Mouse (Mus musculus): ENCODE measurements at regions not wholly inside any gene's neighbourhood (a gene's known extent, or its start where the extent isn't known, plus 50 kb on each side); places are given as distances from the start of the nearest gene placed in this dataset.

DNA sequence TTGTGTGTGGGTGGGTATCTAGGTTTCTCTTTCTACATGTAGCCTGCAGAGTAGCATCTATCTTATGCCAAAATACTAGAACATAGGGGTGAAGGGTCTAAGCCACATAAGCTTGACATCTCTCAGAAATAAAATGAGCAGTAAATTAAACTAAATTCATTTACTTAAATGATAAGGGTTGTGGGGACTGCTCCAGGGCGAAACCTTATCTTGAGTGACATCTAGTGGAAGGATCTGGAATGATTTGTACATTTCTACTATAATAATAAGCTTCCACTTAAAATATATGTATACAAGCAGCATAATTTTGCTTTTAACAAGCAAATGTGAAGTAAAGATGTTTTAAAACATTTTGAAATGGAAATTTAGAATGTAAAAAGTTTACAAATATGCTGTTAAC is 271.4 kb downstream of the Vgll3 start:
- Histone ChIP-seq H3K4me1 (replicated peaks; ENCODE audit: control insufficient read depth, insufficient read depth) (no peaks in the 10 kb centered on the region), H3K4me3 (ENCODE audit: low read depth, low read length) (no peak overlapping the region), H3K27me3 (ENCODE audit: control insufficient read depth, insufficient read depth, low read length) (no peaks in the 10 kb centered on the region), H3K36me3 (ENCODE audit: control insufficient read depth, insufficient read depth, low read length) (no peaks in the 10 kb centered on the region), H3K9me3 (ENCODE audit: control insufficient read depth, low read length) (no peaks in the 10 kb centered on the region), H3K4me2 (replicated peaks; ENCODE audit: low read depth) (no peak overlapping the region), H3K27ac (replicated peaks) (no peak overlapping the region), H3K9ac (ENCODE audit: low read length) (no peak overlapping the region)
- 5% methylated on average over 1 of the region's 1 CpGs for WGBS
- DNase-seq (ENCODE audit: low spot score) (no peak), ATAC-seq (ENCODE audit: low FRiP score, low TSS enrichment) (no peak)
- TF ChIP-seq EP300 (optimal IDR thresholded peaks at IDR 0.05), result no peak
- peak; percentile 65 for TF ChIP-seq CTCF (IDR thresholded peaks at IDR 0.05; ENCODE audit: low read depth)

DNA sequence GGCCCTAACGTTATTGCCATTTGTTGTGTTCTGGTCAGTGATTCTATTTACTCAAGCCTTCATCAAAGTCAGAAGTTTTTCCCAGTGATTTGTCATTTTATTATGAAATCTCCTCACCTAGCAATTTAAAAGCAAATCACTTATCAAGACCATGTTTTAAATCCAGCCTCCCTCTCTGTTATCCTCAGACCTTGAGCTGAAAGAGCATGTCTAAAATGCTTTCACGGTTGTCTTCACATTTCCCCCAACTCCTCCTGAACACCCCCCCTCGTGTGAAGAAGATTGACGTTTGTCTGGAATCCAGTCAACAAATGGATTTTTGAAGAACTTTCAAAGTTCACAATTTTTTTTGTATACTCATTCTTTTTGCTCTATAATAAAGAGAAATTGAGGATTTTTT is 277.7 kb downstream of the Vgll3 start:
- WGBS, result 70% methylated on average over 4 of the region's 4 CpGs
- no peak overlapping the region for H3K9ac ChIP-seq (ENCODE audit: low read length)

DNA sequence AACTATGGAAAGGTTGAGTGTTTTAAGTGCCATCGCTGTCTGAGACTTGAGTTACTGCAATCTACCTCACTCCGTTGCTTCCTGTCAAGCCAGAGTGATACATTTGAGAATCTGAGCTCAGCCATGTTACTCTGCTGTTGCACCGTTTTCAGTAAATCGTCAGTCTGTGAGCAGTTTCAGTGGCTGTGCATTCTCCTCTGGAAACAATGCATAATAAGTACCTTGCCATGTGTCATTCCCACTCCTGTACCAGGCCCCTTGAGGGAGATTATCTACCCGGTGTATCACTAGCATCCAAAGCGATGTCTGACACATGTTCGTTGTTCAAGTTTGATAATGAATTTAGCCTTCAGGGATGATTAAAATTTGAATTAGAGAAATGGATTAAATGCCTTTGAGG is 280.6 kb downstream of the Vgll3 start:
- H3K4me3 ChIP-seq (ENCODE audit: low read depth, low read length), result no peak overlapping the region
- H3K9ac ChIP-seq (ENCODE audit: low read length), result no peak overlapping the region
- DNase-seq (ENCODE audit: low spot score) (no peak), ATAC-seq (ENCODE audit: low FRiP score, low TSS enrichment) (no peak)
- H3K4me1 ChIP-seq (replicated peaks; ENCODE audit: control insufficient read depth, insufficient read depth), result no peaks in the 10 kb centered on the region
- WGBS, result 70% methylated on average over 7 of the region's 7 CpGs
- H3K36me3 ChIP-seq (ENCODE audit: control insufficient read depth, insufficient read depth, low read length), result no peaks in the 10 kb centered on the region
- H3K9me3 ChIP-seq (ENCODE audit: control insufficient read depth, low read length), result no peaks in the 10 kb centered on the region
- H3K4me2 ChIP-seq (replicated peaks; ENCODE audit: low read depth), result no peak overlapping the region
- TF ChIP-seq EP300 (optimal IDR thresholded peaks at IDR 0.05) (no peak), CTCF (IDR thresholded peaks at IDR 0.05; ENCODE audit: low read depth) (no peak)
- no peak overlapping the region for H3K27ac ChIP-seq (replicated peaks)
- H3K27me3 ChIP-seq (ENCODE audit: control insufficient read depth, insufficient read depth, low read length), result no peaks in the 10 kb centered on the region

More for the DNA sequence above, 277.7 kb downstream of the Vgll3 start:
- DNase-seq (ENCODE audit: low spot score) (no peak), ATAC-seq (ENCODE audit: low FRiP score, low TSS enrichment) (no peak)
- Histone ChIP-seq H3K4me1 (replicated peaks; ENCODE audit: control insufficient read depth, insufficient read depth) (no peaks in the 10 kb centered on the region), H3K27ac (replicated peaks) (no peak overlapping the region), H3K27me3 (ENCODE audit: control insufficient read depth, insufficient read depth, low read length) (no peaks in the 10 kb centered on the region), H3K9me3 (ENCODE audit: control insufficient read depth, low read length) (no peaks in the 10 kb centered on the region), H3K4me2 (replicated peaks; ENCODE audit: low read depth) (no peak overlapping the region), H3K4me3 (ENCODE audit: low read depth, low read length) (no peak overlapping the region), H3K36me3 (ENCODE audit: control insufficient read depth, insufficient read depth, low read length) (no peaks in the 10 kb centered on the region)
- no peak for TF ChIP-seq CTCF (IDR thresholded peaks at IDR 0.05; ENCODE audit: low read depth)

DNA sequence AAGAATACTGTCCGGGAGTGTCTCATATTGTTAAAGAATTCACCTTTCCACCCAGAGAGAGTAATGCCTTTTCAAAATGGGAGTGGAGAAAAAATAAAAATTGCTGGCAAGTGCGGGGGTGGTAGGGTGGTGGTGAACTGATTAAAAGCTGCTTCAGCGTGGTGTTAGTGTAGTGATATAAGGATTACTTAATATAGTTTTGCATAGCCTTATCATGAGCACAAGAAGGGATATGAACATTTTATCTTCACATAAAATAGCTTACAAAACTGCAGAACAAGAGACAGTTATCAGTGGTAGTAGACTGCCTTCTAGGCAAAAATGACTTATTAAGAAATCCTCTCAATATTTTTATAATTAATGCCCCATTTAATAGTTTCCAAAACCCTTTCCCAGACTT is 302.9 kb downstream of the Vgll3 start:
- TF ChIP-seq CTCF (IDR thresholded peaks at IDR 0.05; ENCODE audit: low read depth) (no peak), EP300 (optimal IDR thresholded peaks at IDR 0.05) (no peak)
- Histone ChIP-seq H3K4me1 (replicated peaks; ENCODE audit: control insufficient read depth, insufficient read depth) (no peaks in the 10 kb centered on the region), H3K36me3 (ENCODE audit: control insufficient read depth, insufficient read depth, low read length) (no peaks in the 10 kb centered on the region), H3K9ac (ENCODE audit: low read length) (no peak overlapping the region), H3K9me3 (ENCODE audit: control insufficient read depth, low read length) (no peaks in the 10 kb centered on the region), H3K27me3 (ENCODE audit: control insufficient read depth, insufficient read depth, low read length) (no peaks in the 10 kb centered on the region), H3K4me3 (ENCODE audit: low read depth, low read length) (no peak overlapping the region), H3K27ac (replicated peaks) (no peak overlapping the region), H3K4me2 (replicated peaks; ENCODE audit: low read depth) (no peak overlapping the region)
- WGBS, result 83% methylated on average over 3 of the region's 3 CpGs
- ATAC-seq (ENCODE audit: low FRiP score, low TSS enrichment) (no peak), DNase-seq (ENCODE audit: low spot score) (no peak)

DNA sequence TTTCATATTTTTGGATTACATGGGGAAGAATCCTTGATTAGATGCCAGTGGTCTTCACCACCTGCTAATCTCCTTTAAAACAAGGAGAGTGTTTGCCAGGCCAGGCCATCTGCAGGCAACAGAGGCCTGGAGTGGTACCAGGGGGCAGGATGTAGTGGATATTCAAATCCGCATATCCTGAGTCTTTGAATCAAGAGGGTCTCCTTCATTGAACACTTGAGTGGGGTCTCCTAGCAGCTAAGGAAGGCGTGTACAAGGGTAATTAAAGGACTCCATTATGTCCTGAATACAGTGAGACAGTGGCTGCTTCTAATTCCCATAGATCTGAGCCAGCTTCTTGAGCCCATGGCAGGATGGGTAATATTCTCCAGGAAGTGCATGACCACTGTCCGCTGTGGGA is 322.7 kb downstream of the Vgll3 start:
- Histone ChIP-seq H3K9me3 (ENCODE audit: control insufficient read depth, low read length) (no peaks in the 10 kb centered on the region), H3K9ac (ENCODE audit: low read length) (no peak overlapping the region), H3K27ac (replicated peaks) (no peak overlapping the region), H3K4me3 (ENCODE audit: low read depth, low read length) (no peak overlapping the region), H3K27me3 (ENCODE audit: control insufficient read depth, insufficient read depth, low read length) (no peaks in the 10 kb centered on the region), H3K4me2 (replicated peaks; ENCODE audit: low read depth) (no peak overlapping the region), H3K36me3 (ENCODE audit: control insufficient read depth, insufficient read depth, low read length) (no peaks in the 10 kb centered on the region), H3K4me1 (replicated peaks; ENCODE audit: control insufficient read depth, insufficient read depth) (no peaks in the 10 kb centered on the region)
- DNase-seq (ENCODE audit: low spot score) (no peak), ATAC-seq (ENCODE audit: low FRiP score, low TSS enrichment) (no peak)
- WGBS, result 76% methylated on average over 3 of the region's 3 CpGs
- TF ChIP-seq CTCF (IDR thresholded peaks at IDR 0.05; ENCODE audit: low read depth), result no peak
- no peak for TF ChIP-seq EP300 (optimal IDR thresholded peaks at IDR 0.05)

DNA sequence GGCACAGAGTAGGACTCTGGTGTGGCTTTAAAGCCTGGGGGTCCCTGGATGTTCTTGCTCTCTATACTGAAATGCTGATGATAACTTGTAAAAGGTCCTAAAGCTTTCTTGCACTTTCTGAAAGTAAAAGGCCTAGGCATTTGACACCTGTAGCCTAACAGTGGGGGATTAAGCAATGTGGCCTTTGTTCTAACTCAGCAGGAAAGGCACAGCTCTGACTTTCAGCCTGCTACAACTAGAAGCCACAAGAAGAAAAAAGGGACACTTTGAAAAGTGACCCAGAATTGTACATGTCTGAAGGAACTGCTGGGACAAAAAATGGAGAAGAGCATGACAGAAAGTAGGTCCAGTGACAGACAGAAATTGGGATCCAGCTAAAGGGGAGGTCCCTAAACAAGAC is 329.7 kb downstream of the Vgll3 start:
- Histone ChIP-seq H3K27ac (replicated peaks) (no peak overlapping the region), H3K9ac (ENCODE audit: low read length) (no peak overlapping the region), H3K4me1 (replicated peaks; ENCODE audit: control insufficient read depth, insufficient read depth) (no peaks in the 10 kb centered on the region), H3K9me3 (ENCODE audit: control insufficient read depth, low read length) (no peaks in the 10 kb centered on the region), H3K4me3 (ENCODE audit: low read depth, low read length) (no peak overlapping the region), H3K4me2 (replicated peaks; ENCODE audit: low read depth) (no peak overlapping the region), H3K36me3 (ENCODE audit: control insufficient read depth, insufficient read depth, low read length) (no peaks in the 10 kb centered on the region), H3K27me3 (ENCODE audit: control insufficient read depth, insufficient read depth, low read length) (no peaks in the 10 kb centered on the region)
- TF ChIP-seq CTCF (IDR thresholded peaks at IDR 0.05; ENCODE audit: low read depth) (no peak), EP300 (optimal IDR thresholded peaks at IDR 0.05) (no peak)
- ATAC-seq (ENCODE audit: low FRiP score, low TSS enrichment), result no peak
- DNase-seq (ENCODE audit: low spot score), result no peak
